Mouse (Mus musculus): Measurements from ENCODE around the gene Nav2.

- TF ChIP-seq CTCF (conservative IDR thresholded peaks at IDR 0.05 in 1 of 2, IDR thresholded peaks at IDR 0.05 in 1 of 2; ENCODE audit: low read depth in 2 of 2, low read length in 2 of 2) (no peak), MXI1 (IDR thresholded peaks at IDR 0.05; ENCODE audit: low read depth, low read length) (no peak), ELF1 (IDR thresholded peaks at IDR 0.05; ENCODE audit: low read depth, low read length) (no peak), UBTF (IDR thresholded peaks at IDR 0.05; ENCODE audit: low read depth, low read length) (no peak), POLR2AphosphoS2 (IDR thresholded peaks at IDR 0.05; ENCODE audit: low read depth, low read length) (no peak), EP300 (IDR thresholded peaks at IDR 0.05; ENCODE audit: low read length) (no peak), TBP (conservative IDR thresholded peaks at IDR 0.05; ENCODE audit: low read depth, low read length) (no peak), MYC (IDR thresholded peaks at IDR 0.05; ENCODE audit: low read depth, low read length) (no peak), CHD1 (IDR thresholded peaks at IDR 0.05; ENCODE audit: low read depth, low read length) (no peak), MEF2A (IDR thresholded peaks at IDR 0.05; ENCODE audit: borderline replicate concordance, low read depth, low read length) (no peak), POLR2A (IDR thresholded peaks at IDR 0.05; ENCODE audit: low read depth, low read length) (no peak)
Measured at GRCm38 (mm10) chr7:49152297-49152696, 243.8 kb downstream of the Nav2 start.
